Mouse (Mus musculus): ENCODE measurements at regions not wholly inside any gene's neighbourhood (a gene's known extent, or its start where the extent isn't known, plus 50 kb on each side); places are given as distances from the start of the nearest gene placed in this dataset.

GRCm38 (mm10) chr9:27453476-27453875 lies 56.9 kb downstream of the Spata19 start:
- Histone ChIP-seq H3K4me1 (peaks cover 11% of the 10 kb centered on the region), H3K27me3 (ENCODE audit: low read depth, poor library complexity, severe bottlenecking) (no peaks in the 10 kb centered on the region), H3K27ac (no peak overlapping the region), H3K4me3 (no peak overlapping the region), H3K36me3 (no peaks in the 10 kb centered on the region), H3K9me3 (replicated peaks) (no peaks in the 10 kb centered on the region)
- no peak for DNase-seq (ENCODE audit: low spot score)
- 84% methylated on average over 2 of the region's 2 CpGs for WGBS

- Histone ChIP-seq H3K27ac (no peak overlapping the region), H3K27me3 (ENCODE audit: low read depth, poor library complexity, severe bottlenecking) (no peaks in the 10 kb centered on the region), H3K36me3 (no peaks in the 10 kb centered on the region), H3K9me3 (replicated peaks) (no peaks in the 10 kb centered on the region), H3K4me1 (peaks cover 11% of the 10 kb centered on the region), H3K4me3 (no peak overlapping the region)
- DNase-seq (ENCODE audit: low spot score), result no peak
- 69% methylated on average over 10 of the region's 10 CpGs for WGBS
Observed at GRCm38 (mm10) chr9:27453924-27454652, 57.5 kb downstream of the Spata19 start.

GRCm38 (mm10) chr9:27458335-27459040 lies 61.9 kb downstream of the Spata19 start:
- Histone ChIP-seq H3K27me3 (ENCODE audit: low read depth, poor library complexity, severe bottlenecking) (no peaks in the 10 kb centered on the region), H3K36me3 (no peaks in the 10 kb centered on the region), H3K27ac (no peak overlapping the region), H3K4me1 (peaks cover 10% of the 10 kb centered on the region), H3K9me3 (replicated peaks) (no peaks in the 10 kb centered on the region), H3K4me3 (no peak overlapping the region)
- 68% methylated on average over 3 of the region's 3 CpGs for WGBS
- no peak for DNase-seq (ENCODE audit: low spot score)

- Histone ChIP-seq H3K36me3 (no peaks in the 10 kb centered on the region), H3K27me3 (ENCODE audit: low read depth, poor library complexity, severe bottlenecking) (no peaks in the 10 kb centered on the region), H3K9me3 (replicated peaks) (no peaks in the 10 kb centered on the region), H3K4me1 (peaks cover 10% of the 10 kb centered on the region), H3K4me3 (no peak overlapping the region), H3K27ac (no peak overlapping the region)
- peak; percentile 39 for DNase-seq (ENCODE audit: low spot score)
- 19% methylated on average over 8 of the region's 8 CpGs for WGBS
Observed at GRCm38 (mm10) chr9:27461029-27461428, 64.4 kb downstream of the Spata19 start.

GRCm38 (mm10) chr9:27464006-27464405 lies 67.4 kb downstream of the Spata19 start:
- no peaks in the 10 kb centered on the region for H3K9me3 ChIP-seq (replicated peaks)
- no peaks in the 10 kb centered on the region for H3K27me3 ChIP-seq (ENCODE audit: low read depth, poor library complexity, severe bottlenecking)
- WGBS, result 91% methylated on average over 1 of the region's 1 CpGs
- DNase-seq (ENCODE audit: low spot score), result no peak
- no peak overlapping the region for H3K27ac ChIP-seq
- peaks cover 10% of the 10 kb centered on the region for H3K4me1 ChIP-seq
- H3K36me3 ChIP-seq, result no peaks in the 10 kb centered on the region
- no peak overlapping the region for H3K4me3 ChIP-seq

GRCm38 (mm10) chr9:27475468-27475867 lies 78.9 kb downstream of the Spata19 start:
- no peak for DNase-seq (ENCODE audit: low spot score)
- Histone ChIP-seq H3K4me1 (no peaks in the 10 kb centered on the region), H3K36me3 (no peaks in the 10 kb centered on the region), H3K27me3 (ENCODE audit: low read depth, poor library complexity, severe bottlenecking) (no peaks in the 10 kb centered on the region), H3K4me3 (no peak overlapping the region), H3K9me3 (replicated peaks) (no peaks in the 10 kb centered on the region), H3K27ac (no peak overlapping the region)
- 83% methylated on average over 10 of the region's 10 CpGs for WGBS

GRCm38 (mm10) chr9:27476636-27477035 lies 80.0 kb downstream of the Spata19 start:
- Histone ChIP-seq H3K36me3 (no peaks in the 10 kb centered on the region), H3K27ac (no peak overlapping the region), H3K4me1 (no peaks in the 10 kb centered on the region), H3K9me3 (replicated peaks) (no peaks in the 10 kb centered on the region), H3K4me3 (no peak overlapping the region), H3K27me3 (ENCODE audit: low read depth, poor library complexity, severe bottlenecking) (no peaks in the 10 kb centered on the region)
- 91% methylated on average over 5 of the region's 5 CpGs for WGBS
- no peak for DNase-seq (ENCODE audit: low spot score)

- no peaks in the 10 kb centered on the region for H3K4me1 ChIP-seq
- H3K36me3 ChIP-seq, result no peaks in the 10 kb centered on the region
- DNase-seq (ENCODE audit: low spot score), result no peak
- WGBS, result 71% methylated on average over 4 of the region's 4 CpGs
- H3K4me3 ChIP-seq, result no peak overlapping the region
- no peak overlapping the region for H3K27ac ChIP-seq
- H3K9me3 ChIP-seq (replicated peaks), result no peaks in the 10 kb centered on the region
- no peaks in the 10 kb centered on the region for H3K27me3 ChIP-seq (ENCODE audit: low read depth, poor library complexity, severe bottlenecking)
Observed at GRCm38 (mm10) chr9:27477079-27477687, 80.6 kb downstream of the Spata19 start.

GRCm38 (mm10) chr9:27478346-27478745 lies 81.7 kb downstream of the Spata19 start:
- no peaks in the 10 kb centered on the region for H3K9me3 ChIP-seq (replicated peaks)
- no peaks in the 10 kb centered on the region for H3K36me3 ChIP-seq
- no peaks in the 10 kb centered on the region for H3K4me1 ChIP-seq
- no peak overlapping the region for H3K4me3 ChIP-seq
- WGBS, result 94% methylated on average over 3 of the region's 3 CpGs
- no peaks in the 10 kb centered on the region for H3K27me3 ChIP-seq (ENCODE audit: low read depth, poor library complexity, severe bottlenecking)
- no peak overlapping the region for H3K27ac ChIP-seq
- no peak for DNase-seq (ENCODE audit: low spot score)

GRCm38 (mm10) chr9:27501816-27502215 lies 105.2 kb downstream of the Spata19 start:
- no peak overlapping the region for H3K4me3 ChIP-seq
- no peak for DNase-seq (ENCODE audit: low spot score)
- H3K4me1 ChIP-seq, result no peaks in the 10 kb centered on the region
- no peaks in the 10 kb centered on the region for H3K27me3 ChIP-seq (ENCODE audit: low read depth, poor library complexity, severe bottlenecking)
- no peak overlapping the region for H3K27ac ChIP-seq
- 87% methylated on average over 6 of the region's 6 CpGs for WGBS
- no peaks in the 10 kb centered on the region for H3K9me3 ChIP-seq (replicated peaks)
- H3K36me3 ChIP-seq, result no peaks in the 10 kb centered on the region

- no peak for DNase-seq (ENCODE audit: low spot score)
- Histone ChIP-seq H3K36me3 (no peaks in the 10 kb centered on the region), H3K27ac (no peak overlapping the region), H3K4me1 (no peaks in the 10 kb centered on the region), H3K27me3 (ENCODE audit: low read depth, poor library complexity, severe bottlenecking) (no peaks in the 10 kb centered on the region), H3K9me3 (replicated peaks) (no peaks in the 10 kb centered on the region), H3K4me3 (no peak overlapping the region)
- WGBS, result 93% methylated on average over 5 of the region's 5 CpGs
Observed at GRCm38 (mm10) chr9:27509157-27509556, 112.6 kb downstream of the Spata19 start.

GRCm38 (mm10) chr9:27509711-27510110 lies 113.1 kb downstream of the Spata19 start:
- DNase-seq (ENCODE audit: low spot score), result no peak
- H3K27me3 ChIP-seq (ENCODE audit: low read depth, poor library complexity, severe bottlenecking), result no peaks in the 10 kb centered on the region
- H3K4me3 ChIP-seq, result no peak overlapping the region
- 91% methylated on average over 9 of the region's 9 CpGs for WGBS
- H3K27ac ChIP-seq, result no peak overlapping the region
- no peaks in the 10 kb centered on the region for H3K9me3 ChIP-seq (replicated peaks)
- no peaks in the 10 kb centered on the region for H3K4me1 ChIP-seq
- H3K36me3 ChIP-seq, result no peaks in the 10 kb centered on the region

- 86% methylated on average over 2 of the region's 2 CpGs for WGBS
- Histone ChIP-seq H3K27ac (no peak overlapping the region), H3K4me1 (no peaks in the 10 kb centered on the region), H3K9me3 (replicated peaks) (no peaks in the 10 kb centered on the region), H3K36me3 (no peaks in the 10 kb centered on the region), H3K4me3 (no peak overlapping the region), H3K27me3 (ENCODE audit: low read depth, poor library complexity, severe bottlenecking) (no peaks in the 10 kb centered on the region)
- no peak for DNase-seq (ENCODE audit: low spot score)
Observed at GRCm38 (mm10) chr9:27511161-27511560, 114.6 kb downstream of the Spata19 start.

Data from limb, embryonic 10.5 days (tissue).